Mouse (Mus musculus): ENCODE measurements at regions not wholly inside any gene's neighbourhood (a gene's known extent, or its start where the extent isn't known, plus 50 kb on each side); places are given as distances from the start of the nearest gene placed in this dataset.

DNA sequence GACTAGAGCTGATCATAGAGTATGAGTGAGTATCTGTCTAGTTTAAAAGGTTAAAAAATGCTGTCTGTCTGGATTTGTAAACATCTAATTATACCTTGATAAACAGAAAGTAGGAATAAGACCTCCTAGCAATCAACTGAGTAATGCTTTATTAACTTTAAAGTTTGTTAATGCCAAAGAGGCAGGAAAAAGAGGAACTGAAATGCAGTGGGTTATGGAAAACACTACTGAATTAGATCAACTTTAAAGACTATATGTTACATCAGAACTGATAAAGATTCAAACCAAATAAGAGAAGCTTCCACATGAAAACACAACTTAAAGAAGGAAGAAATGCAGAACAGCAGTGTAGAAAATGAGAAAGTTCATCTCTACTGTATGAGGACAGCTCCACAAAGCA lies 1136.6 kb downstream of the D3Ertd751e start:
- no peak for TF ChIP-seq CTCF (IDR thresholded peaks at IDR 0.05; ENCODE audit: low read depth)
- no peak for TF ChIP-seq EP300 (optimal IDR thresholded peaks at IDR 0.05)
